Mouse (Mus musculus) midbrain, postnatal 0 days (tissue): ENCODE results near the gene Notch1. TPM values are rescaled to one million over a fixed set of nuclear protein-coding genes. Genes with fewer than 3 reads are reported as not detected.

Source experiments
- ATAC-seq: fragments of 200-750 bp; cut with Nextera tagmentation; 2 replicates; pipeline ENCODE4 v1.8.0; 2017; ENCODE audit warnings: moderate number of reproducible peaks, mild to moderate bottlenecking, moderate TSS enrichment, moderate library complexity; ENCODE audit not compliant: low FRiP score
- DNase-seq: peaks from one replicate; pipeline ENCODE4 v3.0.0-alpha.2; 2015; ENCODE audit warnings: low spot score
- H3K27ac ChIP-seq: fragments of 300-500 bp; sonication (generic); 2 replicates; pipeline ENCODE4 v1.5.1; 2014; ENCODE audit warnings: low read depth, mild to moderate bottlenecking, low read length, mixed read lengths
- H3K27me3 ChIP-seq: fragments of 300-500 bp; sonication (generic); 2 replicates; pipeline ENCODE4 v1.6.1; 2014; ENCODE audit warnings: low read length, control low read depth, mixed read lengths; ENCODE audit not compliant: insufficient read depth
- H3K36me3 ChIP-seq: fragments of 300-500 bp; sonication (generic); 2 replicates; pipeline ENCODE4 v1.6.1; 2014; ENCODE audit warnings: low read length, control low read depth, mixed read lengths; ENCODE audit not compliant: insufficient read depth
- H3K4me1 ChIP-seq: fragments of 300-500 bp; sonication (generic); 2 replicates; pipeline ENCODE4 v1.6.1; 2014; ENCODE audit warnings: mild to moderate bottlenecking, control low read depth, antibody characterized with exemption, low read length, mixed read lengths; ENCODE audit not compliant: insufficient read depth
- H3K4me2 ChIP-seq: fragments of 300-500 bp; sonication (generic); 2 replicates; pipeline ENCODE4 v1.6.1; 2014; ENCODE audit warnings: low read depth, mild to moderate bottlenecking, low read length, mixed read lengths; ENCODE audit not compliant: poor library complexity, severe bottlenecking
- H3K4me3 ChIP-seq: fragments of 300-500 bp; sonication (generic); 2 replicates; pipeline ENCODE4 v1.5.1; 2014; ENCODE audit warnings: low read depth, mild to moderate bottlenecking, low read length, moderate library complexity
- H3K9ac ChIP-seq: fragments of 300-500 bp; sonication (generic); replicated peaks from 2 replicates; pipeline ENCODE4 v1.6.1; 2014; ENCODE audit warnings: mild to moderate bottlenecking, low read length, moderate library complexity, mixed read lengths; ENCODE audit not compliant: poor library complexity, severe bottlenecking
- H3K9me3 ChIP-seq: fragments of 300-500 bp; sonication (generic); 2 replicates; pipeline ENCODE4 v1.6.1; 2016; ENCODE audit warnings: low read length, control low read depth
- CTCF ChIP-seq: IDR thresholded peaks from 2 replicates; pipeline ENCODE4 v1.5.1; 2016; ENCODE audit warnings: antibody characterized with exemption, mild to moderate bottlenecking
- WGBS: fragments of 180-500 bp; shearing (Covaris S2); extraction: QIAGEN DNeasy Blood & Tissue Kit; methylation state at CpG from one replicate; pipeline ENCODE4 v1.1.7; 2014; 5-methylcytosine and 5-hydroxymethylcytosine counted together
- polyA plus RNA-seq: library from polyadenylated mRNA; unstranded; fragments of >200 nt; fragmentation: Nextera tagmentation; extraction: Ambion mirVana; gene quantifications from 2 replicates; pipeline ENCODE4 v1.2.1, GENCODE M21; 2015
- total RNA-seq: library from RNA; depleted of rRNA; stranded (reverse); fragments of >200 nt; gene quantifications from 2 replicates; pipeline ENCODE4 v1.2.3, GENCODE M21; 2014

Notch1 gene
- total and polyA plus RNA-seq, 2 experiments from 2014 or later: 7.6 to 65.8 TPM

DNA sequence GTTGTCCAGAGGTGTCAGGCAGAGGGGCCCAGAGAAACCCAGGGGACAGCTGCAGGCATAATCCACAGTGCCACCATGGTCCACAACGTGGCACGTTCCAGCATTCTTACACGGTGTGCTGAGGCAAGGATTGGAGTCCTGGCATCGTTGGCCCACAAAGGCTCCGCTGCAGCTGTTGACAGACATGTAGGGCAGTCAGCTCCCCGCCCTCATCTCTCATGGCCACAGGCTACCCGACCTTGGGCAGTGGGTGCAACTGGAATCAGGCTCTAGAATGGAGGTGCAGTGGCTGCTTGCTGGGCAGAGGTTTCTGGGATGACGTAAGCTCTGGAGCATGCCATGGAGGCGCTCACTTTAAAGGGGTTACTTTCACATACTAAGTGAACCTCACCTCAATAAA is 31.2 kb downstream of the Notch1 start:
- H3K4me2 ChIP-seq: peak overlapping the region; percentile 13
- H3K4me3 ChIP-seq: no peak overlapping the region
- H3K27ac ChIP-seq: peak overlapping the region; percentile 78
- ATAC-seq: no peak
- no peaks in the 10 kb centered on the region for H3K9me3 ChIP-seq
- peaks cover 34% of the 10 kb centered on the region for H3K4me1 ChIP-seq
- 33% methylated on average over 9 of the region's 9 CpGs for WGBS
- H3K27me3 ChIP-seq: no peaks in the 10 kb centered on the region
- H3K36me3 ChIP-seq: peaks cover 5% of the 10 kb centered on the region; the same call in 1 of the 2 replicates
- 0 out of 2 replicates have a peak overlapping the region, but pooled peaks have one; percentile 14 for H3K9ac ChIP-seq
- TF ChIP-seq CTCF: no peak
- DNase-seq: no peak

DNA sequence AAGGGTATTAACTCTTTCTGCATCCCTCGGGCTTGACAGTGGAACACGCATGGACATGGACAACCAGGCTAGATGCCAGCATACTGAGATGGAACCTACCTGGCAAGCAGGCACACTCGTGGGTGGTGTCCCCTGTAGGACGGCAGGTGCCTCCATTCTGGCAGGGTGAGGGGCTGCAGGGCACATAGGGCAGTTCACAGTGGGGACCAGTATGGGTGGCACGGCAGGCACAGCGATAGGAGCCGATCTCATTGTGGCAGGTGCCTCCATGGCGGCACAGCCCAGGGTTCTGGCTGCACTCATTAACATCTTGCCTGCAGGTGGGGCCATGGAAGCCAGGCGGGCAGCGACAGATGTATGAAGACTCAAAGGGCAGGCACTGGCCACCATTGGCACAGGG is 32.3 kb downstream of the Notch1 start:
- no peak for ATAC-seq
- H3K27me3 ChIP-seq: no peaks in the 10 kb centered on the region
- H3K4me1 ChIP-seq: peaks cover 32% of the 10 kb centered on the region; the same call in 1 of the 2 replicates
- no peak overlapping the region for H3K27ac ChIP-seq
- no peak overlapping the region for H3K4me3 ChIP-seq
- DNase-seq: no peak
- H3K9me3 ChIP-seq: no peaks in the 10 kb centered on the region
- no peak overlapping the region for H3K4me2 ChIP-seq
- no peak overlapping the region for H3K9ac ChIP-seq
- no peak for TF ChIP-seq CTCF
- peaks cover 9% of the 10 kb centered on the region; the same call in 1 of the 2 replicates for H3K36me3 ChIP-seq
- WGBS: 89% methylated on average over 10 of the region's 10 CpGs

DNA sequence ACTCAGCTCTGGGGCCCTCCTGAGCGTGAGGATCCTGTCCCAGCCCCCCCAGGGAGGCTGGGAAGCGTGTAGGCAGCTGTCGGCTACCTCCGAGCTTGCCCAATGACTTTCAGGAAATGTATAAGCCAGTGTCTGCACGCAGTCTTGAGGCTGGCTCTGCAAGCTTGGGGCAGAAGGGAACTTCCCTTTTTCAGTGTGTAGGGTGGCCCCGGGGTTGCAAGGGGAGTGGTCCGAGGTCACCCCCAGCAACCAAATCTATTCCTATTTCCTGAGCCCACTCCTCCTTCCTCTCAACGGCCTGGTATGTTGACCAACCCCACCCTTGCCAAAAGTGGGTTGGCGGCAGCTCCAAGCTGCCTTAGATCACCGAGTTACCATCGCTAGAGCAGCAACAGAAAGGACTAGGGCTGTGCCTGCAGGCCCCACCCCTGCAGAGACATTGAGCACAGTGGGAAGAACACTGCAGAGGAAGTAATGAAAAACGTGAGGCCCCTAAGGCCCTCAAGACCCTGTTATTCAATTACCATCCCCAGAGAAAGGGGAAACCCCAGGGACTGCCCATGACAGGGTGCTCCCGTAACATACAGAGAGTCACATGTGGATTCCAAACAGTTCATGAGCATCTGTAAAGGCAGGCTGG is 33.1 kb downstream of the Notch1 start:
- Histone ChIP-seq H3K4me1 (peaks cover 34% of the 10 kb centered on the region; the same call in 1 of the 2 replicates), H3K4me2 (no peak overlapping the region), H3K27ac (0 out of 2 replicates have a peak overlapping the region, but pooled peaks have one; percentile 26), H3K9ac (no peak overlapping the region), H3K9me3 (no peaks in the 10 kb centered on the region), H3K4me3 (no peak overlapping the region), H3K27me3 (no peaks in the 10 kb centered on the region), H3K36me3 (peaks cover 9% of the 10 kb centered on the region; the same call in 1 of the 2 replicates)
- TF ChIP-seq CTCF: no peak
- ATAC-seq: no peak
- DNase-seq: no peak
- WGBS: 59% methylated on average over 13 of the region's 13 CpGs

DNA sequence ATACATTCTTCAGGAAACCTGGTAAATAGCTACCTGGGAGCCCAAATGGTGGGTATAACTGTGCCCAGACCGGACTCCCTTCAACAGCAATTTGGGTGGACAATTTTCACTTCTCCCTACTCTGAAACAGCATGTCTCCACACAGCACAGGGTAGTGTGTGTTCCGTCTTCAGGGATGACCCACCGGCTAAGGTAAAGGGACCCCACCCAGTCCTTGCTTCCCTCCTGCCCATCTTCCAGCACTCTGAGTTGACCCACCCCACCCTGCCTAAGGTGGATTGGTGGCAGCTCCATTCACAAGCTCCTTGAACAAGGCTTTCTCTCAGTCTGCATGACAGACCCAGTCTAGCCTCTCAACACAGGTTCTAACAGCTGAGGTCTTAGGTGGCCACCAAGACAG is 33.6 kb downstream of the Notch1 start:
- 89% methylated on average over 3 of the region's 3 CpGs for WGBS
- H3K36me3 ChIP-seq: peaks cover 12% of the 10 kb centered on the region
- no peak for DNase-seq
- H3K27ac ChIP-seq: 0 out of 2 replicates have a peak overlapping the region, but pooled peaks have one; percentile 26
- H3K4me1 ChIP-seq: peaks cover 34% of the 10 kb centered on the region; the same call in 1 of the 2 replicates
- no peaks in the 10 kb centered on the region for H3K9me3 ChIP-seq
- H3K9ac ChIP-seq: no peak overlapping the region
- H3K4me2 ChIP-seq: no peak overlapping the region
- no peak overlapping the region for H3K4me3 ChIP-seq
- no peak for TF ChIP-seq CTCF
- no peak for ATAC-seq
- H3K27me3 ChIP-seq: no peaks in the 10 kb centered on the region

DNA sequence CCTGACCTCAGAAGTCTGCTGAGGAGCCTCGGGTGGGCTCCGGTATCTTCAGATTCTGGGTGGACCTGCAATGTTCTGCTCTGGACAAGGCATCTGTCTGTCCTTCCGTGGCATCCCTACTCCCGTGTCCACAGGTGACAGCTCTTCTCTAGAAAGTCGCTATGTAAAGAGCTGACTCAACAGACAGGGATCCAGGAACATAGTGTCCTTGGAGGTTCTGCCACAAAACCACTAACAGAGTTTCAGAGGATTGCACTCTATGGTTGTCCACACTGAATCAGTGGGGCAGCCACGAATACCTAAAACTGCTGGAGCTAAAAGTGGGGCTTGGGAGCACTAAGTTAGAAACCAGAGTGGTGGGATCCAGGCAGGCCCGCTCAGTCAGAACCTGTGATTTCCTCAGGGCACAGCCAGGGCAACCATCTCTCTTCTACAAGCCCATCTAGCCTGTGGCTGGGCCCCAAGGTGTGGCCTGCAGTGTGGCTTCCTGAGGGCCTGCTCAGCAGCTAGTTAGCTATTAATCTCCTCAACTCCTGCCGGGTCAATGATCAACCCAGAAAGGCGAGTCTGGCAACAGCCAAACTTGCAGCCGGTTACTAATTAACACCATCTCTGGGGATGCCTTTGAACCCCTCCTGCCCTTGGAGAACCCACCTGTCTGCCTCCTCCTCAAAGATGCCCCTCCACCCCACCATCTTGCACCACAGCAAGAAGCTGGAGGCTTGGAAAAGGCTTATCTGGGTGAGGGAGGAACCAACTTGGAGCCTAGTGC is 34.6 kb downstream of the Notch1 start:
- no peaks in the 10 kb centered on the region for H3K27me3 ChIP-seq
- no peak overlapping the region for H3K27ac ChIP-seq
- TF ChIP-seq CTCF: no peak
- H3K4me1 ChIP-seq: peaks cover 31% of the 10 kb centered on the region; the same call in 1 of the 2 replicates
- H3K9me3 ChIP-seq: no peaks in the 10 kb centered on the region
- 81% methylated on average over 10 of the region's 10 CpGs for WGBS
- H3K9ac ChIP-seq: no peak overlapping the region
- peaks cover 14% of the 10 kb centered on the region for H3K36me3 ChIP-seq
- no peak overlapping the region for H3K4me2 ChIP-seq
- ATAC-seq: no peak
- DNase-seq: no peak
- H3K4me3 ChIP-seq: no peak overlapping the region

DNA sequence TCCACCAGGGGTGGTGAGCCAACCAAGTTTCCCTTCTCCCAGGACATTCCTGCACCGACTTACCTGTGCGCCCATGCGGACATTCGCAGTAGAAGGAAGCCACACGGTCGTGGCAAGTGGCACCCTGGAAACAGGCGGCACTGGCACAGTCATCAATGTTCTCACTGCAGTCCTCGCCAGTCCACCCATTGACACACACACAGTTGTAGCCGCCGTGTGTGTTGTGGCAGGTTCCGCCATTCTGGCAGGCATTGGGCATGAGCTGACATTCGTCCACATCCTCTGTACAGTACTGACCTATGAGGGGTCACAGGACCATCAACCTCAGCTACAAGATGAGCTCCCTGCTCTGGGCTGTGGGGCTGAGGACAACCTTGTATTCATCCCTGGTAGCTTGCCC is 35.6 kb downstream of the Notch1 start:
- no peak overlapping the region for H3K4me3 ChIP-seq
- no peak overlapping the region for H3K9ac ChIP-seq
- 95% methylated on average over 12 of the region's 12 CpGs for WGBS
- no peak for TF ChIP-seq CTCF
- H3K4me2 ChIP-seq: no peak overlapping the region
- DNase-seq: no peak
- peaks cover 14% of the 10 kb centered on the region for H3K36me3 ChIP-seq
- H3K4me1 ChIP-seq: peaks cover 21% of the 10 kb centered on the region; the same call in 1 of the 2 replicates
- no peak for ATAC-seq
- no peak overlapping the region for H3K27ac ChIP-seq
- H3K27me3 ChIP-seq: no peaks in the 10 kb centered on the region
- no peaks in the 10 kb centered on the region for H3K9me3 ChIP-seq
